Mouse (Mus musculus): Measurements from ENCODE around the gene Fbxw10. TPM values are rescaled to one million over a fixed set of nuclear protein-coding genes. Genes with fewer than 3 reads are reported as not detected.

Gene Fbxw10
- polyA plus RNA-seq, 1 experiment: 5.2 TPM

GRCm38 (mm10) chr11:62827911-62828310 lies 19.0 kb upstream of the Fbxw10 start:
- Histone ChIP-seq H3K36me3 (ENCODE audit: control insufficient read depth, insufficient read depth, low read length) (no peaks in the 10 kb centered on the region), H3K4me1 (replicated peaks; ENCODE audit: control insufficient read depth, insufficient read depth, low read length) (peaks cover 8% of the 10 kb centered on the region), H3K27ac (ENCODE audit: control insufficient read depth, insufficient read depth, low read length) (no peak overlapping the region), H3K27me3 (ENCODE audit: control insufficient read depth, insufficient read depth, low read length) (no peaks in the 10 kb centered on the region), H3K4me3 (ENCODE audit: control insufficient read depth, insufficient read depth, low read length) (no peak overlapping the region)
- WGBS: 95% methylated on average over 3 of the region's 3 CpGs
- DNase-seq: no peak
- TF ChIP-seq POLR2A (IDR thresholded peaks at IDR 0.05; ENCODE audit: control insufficient read depth, extremely low read depth, insufficient read depth, low read length, poor library complexity): no peak
- no peak for TF ChIP-seq CTCF (IDR thresholded peaks at IDR 0.05; ENCODE audit: borderline replicate concordance, control insufficient read depth, extremely low read depth, insufficient read depth, low read length, poor library complexity)

- TF ChIP-seq POLR2A (IDR thresholded peaks at IDR 0.05; ENCODE audit: control insufficient read depth, extremely low read depth, insufficient read depth, low read length, poor library complexity) (no peak), CTCF (IDR thresholded peaks at IDR 0.05; ENCODE audit: borderline replicate concordance, control insufficient read depth, extremely low read depth, insufficient read depth, low read length, poor library complexity) (no peak)
- Histone ChIP-seq H3K4me1 (replicated peaks; ENCODE audit: control insufficient read depth, insufficient read depth, low read length) (no peaks in the 10 kb centered on the region), H3K27ac (ENCODE audit: control insufficient read depth, insufficient read depth, low read length) (no peak overlapping the region), H3K4me3 (ENCODE audit: control insufficient read depth, insufficient read depth, low read length) (no peak overlapping the region), H3K36me3 (ENCODE audit: control insufficient read depth, insufficient read depth, low read length) (no peaks in the 10 kb centered on the region), H3K27me3 (ENCODE audit: control insufficient read depth, insufficient read depth, low read length) (no peaks in the 10 kb centered on the region)
- WGBS: 97% methylated on average over 2 of the region's 2 CpGs
- DNase-seq: no peak
These were observed 16.5 kb upstream of the Fbxw10 start for GRCm38 (mm10) chr11:62830387-62830786.

- DNase-seq: no peak
- Histone ChIP-seq H3K27ac (ENCODE audit: control insufficient read depth, insufficient read depth, low read length) (no peak overlapping the region), H3K27me3 (ENCODE audit: control insufficient read depth, insufficient read depth, low read length) (no peaks in the 10 kb centered on the region), H3K4me3 (ENCODE audit: control insufficient read depth, insufficient read depth, low read length) (no peak overlapping the region), H3K4me1 (replicated peaks; ENCODE audit: control insufficient read depth, insufficient read depth, low read length) (no peaks in the 10 kb centered on the region), H3K36me3 (ENCODE audit: control insufficient read depth, insufficient read depth, low read length) (no peaks in the 10 kb centered on the region)
- TF ChIP-seq POLR2A (IDR thresholded peaks at IDR 0.05; ENCODE audit: control insufficient read depth, extremely low read depth, insufficient read depth, low read length, poor library complexity): no peak
- TF ChIP-seq CTCF (IDR thresholded peaks at IDR 0.05; ENCODE audit: borderline replicate concordance, control insufficient read depth, extremely low read depth, insufficient read depth, low read length, poor library complexity): no peak
These were observed 15.0 kb upstream of the Fbxw10 start for GRCm38 (mm10) chr11:62831906-62832305.

- H3K27me3 ChIP-seq (ENCODE audit: control insufficient read depth, insufficient read depth, low read length): no peaks in the 10 kb centered on the region
- peak; percentile 4 for DNase-seq
- peaks cover 17% of the 10 kb centered on the region for H3K4me1 ChIP-seq (replicated peaks; ENCODE audit: control insufficient read depth, insufficient read depth, low read length)
- no peak for TF ChIP-seq CTCF (IDR thresholded peaks at IDR 0.05; ENCODE audit: borderline replicate concordance, control insufficient read depth, extremely low read depth, insufficient read depth, low read length, poor library complexity)
- TF ChIP-seq POLR2A (IDR thresholded peaks at IDR 0.05; ENCODE audit: control insufficient read depth, extremely low read depth, insufficient read depth, low read length, poor library complexity): no peak
- 18% methylated on average over 5 of the region's 5 CpGs for WGBS
- no peaks in the 10 kb centered on the region for H3K36me3 ChIP-seq (ENCODE audit: control insufficient read depth, insufficient read depth, low read length)
- no peak overlapping the region for H3K4me3 ChIP-seq (ENCODE audit: control insufficient read depth, insufficient read depth, low read length)
- H3K27ac ChIP-seq (ENCODE audit: control insufficient read depth, insufficient read depth, low read length): no peak overlapping the region
These were observed 2.3 kb upstream of the Fbxw10 start for GRCm38 (mm10) chr11:62844562-62844961.

- TF ChIP-seq CTCF (IDR thresholded peaks at IDR 0.05; ENCODE audit: borderline replicate concordance, control insufficient read depth, extremely low read depth, insufficient read depth, low read length, poor library complexity) (no peak), POLR2A (IDR thresholded peaks at IDR 0.05; ENCODE audit: control insufficient read depth, extremely low read depth, insufficient read depth, low read length, poor library complexity) (no peak)
- H3K27ac ChIP-seq (ENCODE audit: control insufficient read depth, insufficient read depth, low read length): no peak overlapping the region
- peaks cover 17% of the 10 kb centered on the region for H3K4me1 ChIP-seq (replicated peaks; ENCODE audit: control insufficient read depth, insufficient read depth, low read length)
- no peaks in the 10 kb centered on the region for H3K36me3 ChIP-seq (ENCODE audit: control insufficient read depth, insufficient read depth, low read length)
- H3K27me3 ChIP-seq (ENCODE audit: control insufficient read depth, insufficient read depth, low read length): no peaks in the 10 kb centered on the region
- WGBS: 85% methylated on average over 3 of the region's 3 CpGs
- DNase-seq: no peak
- no peak overlapping the region for H3K4me3 ChIP-seq (ENCODE audit: control insufficient read depth, insufficient read depth, low read length)
These were observed 1.1 kb upstream of the Fbxw10 start for GRCm38 (mm10) chr11:62845730-62846129.

GRCm38 (mm10) chr11:62847655-62848191 lies 854 bp downstream of the Fbxw10 start:
- H3K27ac ChIP-seq (ENCODE audit: control insufficient read depth, insufficient read depth, low read length): peak overlapping the region; percentile 72
- peaks cover 17% of the 10 kb centered on the region for H3K4me1 ChIP-seq (replicated peaks; ENCODE audit: control insufficient read depth, insufficient read depth, low read length)
- no peaks in the 10 kb centered on the region for H3K27me3 ChIP-seq (ENCODE audit: control insufficient read depth, insufficient read depth, low read length)
- TF ChIP-seq POLR2A (IDR thresholded peaks at IDR 0.05; ENCODE audit: control insufficient read depth, extremely low read depth, insufficient read depth, low read length, poor library complexity) (no peak), CTCF (IDR thresholded peaks at IDR 0.05; ENCODE audit: borderline replicate concordance, control insufficient read depth, extremely low read depth, insufficient read depth, low read length, poor library complexity) (no peak)
- 66% methylated on average over 4 of the region's 4 CpGs for WGBS
- DNase-seq: peak; percentile 20
- 0 out of 2 replicates have a peak overlapping the region, but pooled peaks have one; percentile 26 for H3K4me3 ChIP-seq (ENCODE audit: control insufficient read depth, insufficient read depth, low read length)
- no peaks in the 10 kb centered on the region for H3K36me3 ChIP-seq (ENCODE audit: control insufficient read depth, insufficient read depth, low read length)

- no peak overlapping the region for H3K4me3 ChIP-seq (ENCODE audit: control insufficient read depth, insufficient read depth, low read length)
- H3K27ac ChIP-seq (ENCODE audit: control insufficient read depth, insufficient read depth, low read length): no peak overlapping the region
- peaks cover 17% of the 10 kb centered on the region for H3K4me1 ChIP-seq (replicated peaks; ENCODE audit: control insufficient read depth, insufficient read depth, low read length)
- no peaks in the 10 kb centered on the region for H3K27me3 ChIP-seq (ENCODE audit: control insufficient read depth, insufficient read depth, low read length)
- no peak for DNase-seq
- WGBS: 94% methylated on average over 2 of the region's 2 CpGs
- TF ChIP-seq CTCF (IDR thresholded peaks at IDR 0.05; ENCODE audit: borderline replicate concordance, control insufficient read depth, extremely low read depth, insufficient read depth, low read length, poor library complexity) (no peak), POLR2A (IDR thresholded peaks at IDR 0.05; ENCODE audit: control insufficient read depth, extremely low read depth, insufficient read depth, low read length, poor library complexity) (no peak)
- H3K36me3 ChIP-seq (ENCODE audit: control insufficient read depth, insufficient read depth, low read length): no peaks in the 10 kb centered on the region
These were observed 1.4 kb downstream of the Fbxw10 start for GRCm38 (mm10) chr11:62848301-62848700.
